Mouse (Mus musculus) small intestine, adult 2 months (tissue): Measurements from ENCODE around the gene Zfyve26.

Source experiments
- CTCF ChIP-seq: fragments of 200-500 bp; IDR thresholded peaks from 2 replicates; pipeline ENCODE4 v1.5.1; 2012; ENCODE audit warnings: low read depth, mild to moderate bottlenecking, control low read depth, inconsistent platforms, low read length, moderate library complexity, mixed read lengths; ENCODE audit not compliant: insufficient replicate concordance, insufficient read length; ENCODE audit errors: extremely low read depth
- POLR2A ChIP-seq: fragments of 200-500 bp; IDR thresholded peaks from 2 replicates; pipeline ENCODE4 v1.6.1; 2012; ENCODE audit warnings: low read depth, mild to moderate bottlenecking, control low read depth, inconsistent platforms, low read length, moderate library complexity

- TF ChIP-seq CTCF, result no peak
- TF ChIP-seq POLR2A, result no peak
Measured at GRCm38 (mm10) chr12:79241985-79242384, 54.1 kb downstream of the Zfyve26 start.
